Mouse (Mus musculus) adrenal gland, postnatal 4 days (tissue): ENCODE data around the gene Pepd. TPM values are rescaled to one million over a fixed set of nuclear protein-coding genes. Genes with fewer than 3 reads are reported as not detected.

Experiments
- microRNA-seq: library from miRNA; unstranded; fragments of <30 nt; microRNA quantifications from one replicate; pipeline ENCODE4 v1.2.0, GENCODE M21; 2021
- total RNA-seq, 2 experiments: library from RNA; stranded (reverse); gene quantifications; 2 replicates each; pipeline ENCODE4 v1.2.3; 2021

The Pepd gene
- total RNA-seq, 2 experiments from 2014 or later = 59.7 to 67.6 TPM

Small RNAs within 50 kb of the gene (microRNA-seq; reads per million reads assigned to microRNA genes)
- not detected for gene Gm25033

Other genes starting within 250 kb of the Pepd start
- gene Chst8, start 99.7 kb upstream of the Pepd start, total RNA-seq = 10 to 100 TPM in 1 of 2 experiments, 1 to 10 TPM in 1; 8.5 to 14.8 TPM
- 10 to 100 TPM; 32.1 to 33.9 TPM for gene Cebpg, start 144.2 kb downstream of the Pepd start, total RNA-seq
- 10 to 100 TPM; 66.2 to 78.9 TPM for gene Cebpa, start 206.9 kb downstream of the Pepd start, total RNA-seq